Mouse (Mus musculus) layer of hippocampus, adult 9-11 months (tissue): ENCODE results near the gene Mindy4.

Source experiments
- DNase-seq: peaks from one replicate; pipeline ENCODE4 v3.0.0; 2022

Mindy4 gene

GRCm38 (mm10) chr6:55258428-55259325 lies 55.5 kb downstream of the Mindy4 start:
- no peak for DNase-seq

- no peak for DNase-seq
Measured at GRCm38 (mm10) chr6:55262161-55262560, 59.0 kb downstream of the Mindy4 start.

GRCm38 (mm10) chr6:55263490-55264046 lies 60.4 kb downstream of the Mindy4 start:
- DNase-seq: no peak

GRCm38 (mm10) chr6:55264741-55265366 lies 61.7 kb downstream of the Mindy4 start:
- no peak for DNase-seq

GRCm38 (mm10) chr6:55272952-55273351 lies 69.8 kb downstream of the Mindy4 start:
- no peak for DNase-seq

DNA sequence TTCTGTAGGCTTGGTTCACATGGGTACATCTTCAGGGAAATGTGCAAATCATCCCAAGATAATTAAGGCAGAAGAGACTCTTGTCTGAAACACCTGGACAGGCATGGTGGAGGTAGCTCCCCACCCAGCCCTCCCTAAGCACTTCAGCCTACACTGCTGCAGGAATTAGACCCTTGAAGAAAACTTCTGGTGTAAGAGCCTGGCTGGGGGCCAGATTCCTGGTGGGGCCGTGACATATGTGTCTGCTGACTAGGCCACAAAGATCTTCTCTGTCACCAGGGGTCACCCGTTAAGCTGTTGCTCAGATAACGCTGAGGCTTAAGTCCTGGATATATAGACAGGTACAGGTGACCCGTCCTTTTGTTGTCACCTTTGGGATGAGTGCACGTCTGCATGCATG lies 70.3 kb downstream of the Mindy4 start:
- DNase-seq: no peak

DNA sequence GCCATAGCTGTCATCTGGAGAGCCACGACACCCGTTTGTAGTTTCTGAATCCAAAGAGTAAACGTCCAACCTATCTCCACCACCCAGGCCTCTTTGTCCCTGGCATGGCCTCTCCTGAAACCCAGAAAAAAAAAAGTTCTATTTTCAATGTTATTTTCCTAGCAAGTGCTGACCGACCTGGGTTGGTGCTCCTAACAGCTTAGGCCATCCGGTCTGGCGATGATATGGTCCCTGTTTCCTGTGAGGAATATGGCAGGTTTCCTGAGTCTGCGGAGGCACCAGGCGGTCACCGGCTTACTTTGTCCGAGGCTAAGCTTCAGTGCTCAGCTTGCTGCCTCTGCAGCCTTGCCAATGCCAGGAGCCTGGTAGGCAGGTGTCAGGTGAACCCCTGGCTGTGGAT lies 71.8 kb downstream of the Mindy4 start:
- no peak for DNase-seq

GRCm38 (mm10) chr6:55275786-55276185 lies 72.6 kb downstream of the Mindy4 start:
- DNase-seq: no peak

- DNase-seq: no peak
Measured at GRCm38 (mm10) chr6:55276692-55277282, 73.6 kb downstream of the Mindy4 start.

- no peak for DNase-seq
Measured at GRCm38 (mm10) chr6:55278086-55278485, 74.9 kb downstream of the Mindy4 start.

- no peak for DNase-seq
Measured at GRCm38 (mm10) chr6:55278520-55278919, 75.3 kb downstream of the Mindy4 start.

DNA sequence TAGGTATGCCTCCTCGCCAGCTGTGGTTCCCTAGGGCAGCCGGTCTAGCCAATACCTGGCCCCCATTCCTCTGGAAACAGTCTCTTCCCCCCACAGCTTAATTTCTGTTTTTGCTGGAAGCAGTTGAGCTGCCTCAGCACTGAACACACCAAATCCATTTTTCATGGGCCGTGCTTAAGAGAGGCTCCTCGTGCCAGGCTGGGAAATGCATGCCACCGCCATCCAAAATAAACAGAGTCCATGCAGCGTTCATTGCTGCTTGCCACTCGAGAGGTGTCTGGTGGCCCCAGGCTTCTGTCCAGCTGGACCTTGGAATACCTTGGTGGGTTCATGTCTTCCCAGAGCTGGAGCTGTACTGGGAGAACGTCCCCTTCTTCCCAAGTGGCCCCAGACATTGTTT lies 77.8 kb downstream of the Mindy4 start:
- no peak for DNase-seq

DNA sequence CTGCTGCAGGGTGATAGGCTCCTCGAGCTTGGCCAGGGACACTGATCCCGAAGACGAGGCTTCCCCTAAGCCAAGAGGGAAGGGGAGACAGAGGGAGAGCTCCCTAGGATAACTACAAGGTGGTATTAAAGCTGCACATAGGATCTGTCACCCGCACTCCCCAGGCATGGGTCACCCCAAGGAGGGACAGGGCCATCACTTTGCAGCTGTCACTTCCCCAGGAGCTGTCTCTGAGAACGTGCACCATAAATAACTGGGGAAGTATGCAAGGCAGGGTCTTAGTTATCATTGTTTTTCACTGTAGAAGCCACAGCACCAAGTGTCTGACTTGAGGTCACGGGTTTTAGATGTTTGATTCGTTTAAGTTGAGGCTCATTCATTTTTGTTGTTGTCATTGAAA lies 78.5 kb downstream of the Mindy4 start:
- DNase-seq: no peak

DNA sequence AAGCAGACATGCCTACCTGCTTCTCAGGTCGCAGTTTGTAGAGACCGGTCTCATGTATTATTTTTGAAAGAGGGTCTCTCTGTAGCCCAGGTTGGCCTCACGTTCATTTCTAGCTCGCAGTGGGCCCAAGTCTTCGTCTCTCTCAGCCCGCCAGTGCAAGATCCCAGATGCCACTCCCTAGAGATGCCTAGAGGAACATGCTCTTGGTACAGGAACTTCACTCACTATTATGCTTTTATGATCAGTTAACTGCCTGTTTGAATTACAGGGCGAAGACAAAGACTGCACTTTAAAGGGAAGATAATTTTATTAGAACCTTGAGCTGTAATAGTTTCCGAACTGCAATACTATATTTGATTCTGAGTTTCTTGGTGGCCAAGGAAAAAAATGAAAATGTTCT lies 79.2 kb downstream of the Mindy4 start:
- no peak for DNase-seq

- no peak for DNase-seq
Measured at GRCm38 (mm10) chr6:55285218-55285617, 82.0 kb downstream of the Mindy4 start.

GRCm38 (mm10) chr6:55288007-55288602 lies 84.9 kb downstream of the Mindy4 start:
- no peak for DNase-seq

GRCm38 (mm10) chr6:55294549-55295131 lies 91.5 kb downstream of the Mindy4 start:
- no peak for DNase-seq

GRCm38 (mm10) chr6:55295325-55295724 lies 92.1 kb downstream of the Mindy4 start:
- DNase-seq: no peak

DNA sequence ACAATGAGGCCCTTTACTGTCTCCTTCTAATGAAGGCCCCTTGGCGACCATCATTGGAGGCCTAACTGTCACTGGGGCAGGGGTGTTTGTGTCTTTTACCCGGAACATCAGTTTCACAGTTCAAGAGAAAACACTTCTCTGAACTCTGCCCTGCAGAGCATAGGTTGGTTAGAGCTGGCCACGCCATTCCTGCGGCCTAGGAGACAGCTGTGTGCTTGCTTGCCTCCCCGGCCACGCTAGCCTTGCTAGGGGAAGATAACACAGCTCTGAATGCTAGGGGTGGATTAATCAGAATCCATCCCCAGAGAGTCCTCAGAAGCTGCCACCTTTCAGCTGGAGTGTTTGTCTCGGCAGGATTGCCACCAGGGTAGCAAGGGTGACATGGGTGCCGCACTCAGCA lies 96.3 kb downstream of the Mindy4 start:
- DNase-seq: no peak

DNA sequence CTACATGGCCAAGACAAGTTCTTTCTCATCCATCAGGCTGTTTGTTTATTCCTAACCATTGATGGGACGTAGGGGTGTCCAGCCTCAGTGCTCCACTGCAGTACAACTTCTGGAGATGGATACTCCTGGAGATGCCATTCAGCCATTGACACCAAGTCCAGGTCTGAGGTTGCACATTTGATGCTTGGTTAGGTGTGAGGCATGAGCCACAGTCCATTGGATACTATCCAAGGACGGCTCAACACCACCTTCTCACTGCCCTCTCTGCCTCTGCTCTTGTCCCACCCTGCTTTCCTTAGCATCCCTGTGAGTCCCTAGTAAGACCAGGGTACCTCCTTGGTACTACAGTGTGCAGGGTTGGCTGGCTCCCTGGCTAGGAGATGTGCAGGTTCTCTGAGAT lies 96.7 kb downstream of the Mindy4 start:
- DNase-seq: no peak

GRCm38 (mm10) chr6:55300704-55301103 lies 97.5 kb downstream of the Mindy4 start:
- DNase-seq: no peak

- no peak for DNase-seq
Measured at GRCm38 (mm10) chr6:55310179-55310578, 107.0 kb downstream of the Mindy4 start.

- no peak for DNase-seq
Measured at GRCm38 (mm10) chr6:55311962-55312361, 108.8 kb downstream of the Mindy4 start.
